Mouse (Mus musculus): ENCODE data around the gene Btbd8. TPM values are rescaled to one million over a fixed set of nuclear protein-coding genes. Genes with fewer than 3 reads are reported as not detected.

Gene Btbd8
- 3.7 and 4.3 TPM in 2 replicates for polyA plus RNA-seq (2015; fragmentation: Nextera tagmentation; extraction: Ambion mirVana)

GRCm38 (mm10) chr5:107437464-107438281, at the start of gene Btbd8:
Btbd8 (plus strand) TSS chr5:107437997.
- H3K36me3 ChIP-seq (ENCODE audit: control insufficient read depth, insufficient read depth, low read length) = no peaks in the 10 kb centered on the region
- H3K4me1 ChIP-seq (replicated peaks; ENCODE audit: control insufficient read depth, insufficient read depth, low read length) = peaks cover 8% of the 10 kb centered on the region
- H3K27me3 ChIP-seq (ENCODE audit: control insufficient read depth, insufficient read depth, low read depth, low read length) = no peaks in the 10 kb centered on the region
- H3K9me3 ChIP-seq (ENCODE audit: control insufficient read depth, low read length) = no peaks in the 10 kb centered on the region
- peak within 1 kb of the TSS; percentile 98 for H3K9ac ChIP-seq (ENCODE audit: low read length)
- H3K27ac ChIP-seq (ENCODE audit: low read length) = peak within 1 kb of the TSS; percentile 91
- peak; percentile 95 for ATAC-seq (ENCODE audit: low read depth)
- H3K4me2 ChIP-seq (ENCODE audit: low read depth, low read length) = peak within 1 kb of the TSS; percentile 82
- WGBS = under 1% methylated on average over 47 of the region's 51 CpGs
- peak within 1 kb of the TSS; percentile 91 for H3K4me3 ChIP-seq (ENCODE audit: low read length)

GRCm38 (mm10) chr5:107389373-107389772, 48.4 kb upstream of the Btbd8 start:
- no peaks in the 10 kb centered on the region for H3K36me3 ChIP-seq (ENCODE audit: control insufficient read depth, insufficient read depth, low read length)
- no peak overlapping the region for H3K4me3 ChIP-seq (ENCODE audit: low read length)
- WGBS = 85% methylated on average over 2 of the region's 2 CpGs
- no peaks in the 10 kb centered on the region for H3K9me3 ChIP-seq (ENCODE audit: control insufficient read depth, low read length)
- H3K9ac ChIP-seq (ENCODE audit: low read length) = no peak overlapping the region
- no peak overlapping the region for H3K4me2 ChIP-seq (ENCODE audit: low read depth, low read length)
- no peak for ATAC-seq (ENCODE audit: low read depth)
- no peaks in the 10 kb centered on the region for H3K4me1 ChIP-seq (replicated peaks; ENCODE audit: control insufficient read depth, insufficient read depth, low read length)
- H3K27me3 ChIP-seq (ENCODE audit: control insufficient read depth, insufficient read depth, low read depth, low read length) = no peaks in the 10 kb centered on the region
- H3K27ac ChIP-seq (ENCODE audit: low read length) = no peak overlapping the region

- H3K4me1 ChIP-seq (replicated peaks; ENCODE audit: control insufficient read depth, insufficient read depth, low read length) = no peaks in the 10 kb centered on the region
- H3K27ac ChIP-seq (ENCODE audit: low read length) = no peak overlapping the region
- H3K36me3 ChIP-seq (ENCODE audit: control insufficient read depth, insufficient read depth, low read length) = no peaks in the 10 kb centered on the region
- H3K27me3 ChIP-seq (ENCODE audit: control insufficient read depth, insufficient read depth, low read depth, low read length) = no peaks in the 10 kb centered on the region
- ATAC-seq (ENCODE audit: low read depth) = no peak
- H3K9me3 ChIP-seq (ENCODE audit: control insufficient read depth, low read length) = no peaks in the 10 kb centered on the region
- no peak overlapping the region for H3K4me3 ChIP-seq (ENCODE audit: low read length)
- no peak overlapping the region for H3K9ac ChIP-seq (ENCODE audit: low read length)
- no peak overlapping the region for H3K4me2 ChIP-seq (ENCODE audit: low read depth, low read length)
- WGBS = 59% methylated on average over 2 of the region's 2 CpGs
These were observed 43.4 kb upstream of the Btbd8 start for GRCm38 (mm10) chr5:107394437-107394836.

GRCm38 (mm10) chr5:107402436-107402835, 35.4 kb upstream of the Btbd8 start, which contains the start of gene Ephx4:
Ephx4 (plus strand) TSS chr5:107402736.
- WGBS = 17% methylated on average over 5 of the region's 5 CpGs
- Histone ChIP-seq H3K4me2 (ENCODE audit: low read depth, low read length) (peak within 1 kb of the TSS; percentile 97), H3K4me3 (ENCODE audit: low read length) (peak within 1 kb of the TSS; percentile 63), H3K9ac (ENCODE audit: low read length) (peak within 1 kb of the TSS; percentile 69), H3K27ac (ENCODE audit: low read length) (no peak within 1 kb of the TSS), H3K9me3 (ENCODE audit: control insufficient read depth, low read length) (no peaks in the 10 kb centered on the region), H3K4me1 (replicated peaks; ENCODE audit: control insufficient read depth, insufficient read depth, low read length) (peaks cover 7% of the 10 kb centered on the region), H3K36me3 (ENCODE audit: control insufficient read depth, insufficient read depth, low read length) (no peaks in the 10 kb centered on the region), H3K27me3 (ENCODE audit: control insufficient read depth, insufficient read depth, low read depth, low read length) (peaks cover 24% of the 10 kb centered on the region)
- ATAC-seq (ENCODE audit: low read depth) = no peak

GRCm38 (mm10) chr5:107403011-107403946, 34.5 kb upstream of the Btbd8 start:
- Histone ChIP-seq H3K36me3 (ENCODE audit: control insufficient read depth, insufficient read depth, low read length) (no peaks in the 10 kb centered on the region), H3K9ac (ENCODE audit: low read length) (peak overlapping the region; percentile 69), H3K4me2 (ENCODE audit: low read depth, low read length) (peak overlapping the region; percentile 97), H3K27ac (ENCODE audit: low read length) (no peak overlapping the region), H3K9me3 (ENCODE audit: control insufficient read depth, low read length) (no peaks in the 10 kb centered on the region), H3K27me3 (ENCODE audit: control insufficient read depth, insufficient read depth, low read depth, low read length) (peaks cover 24% of the 10 kb centered on the region), H3K4me1 (replicated peaks; ENCODE audit: control insufficient read depth, insufficient read depth, low read length) (peaks cover 7% of the 10 kb centered on the region), H3K4me3 (ENCODE audit: low read length) (peak overlapping the region; percentile 63)
- ATAC-seq (ENCODE audit: low read depth) = peak; percentile 84
- WGBS = under 1% methylated on average over 75 of the region's 80 CpGs

- ATAC-seq (ENCODE audit: low read depth) = no peak
- no peaks in the 10 kb centered on the region for H3K36me3 ChIP-seq (ENCODE audit: control insufficient read depth, insufficient read depth, low read length)
- H3K4me1 ChIP-seq (replicated peaks; ENCODE audit: control insufficient read depth, insufficient read depth, low read length) = peaks cover 7% of the 10 kb centered on the region
- H3K27me3 ChIP-seq (ENCODE audit: control insufficient read depth, insufficient read depth, low read depth, low read length) = peaks cover 24% of the 10 kb centered on the region
- H3K27ac ChIP-seq (ENCODE audit: low read length) = no peak overlapping the region
- H3K9me3 ChIP-seq (ENCODE audit: control insufficient read depth, low read length) = no peaks in the 10 kb centered on the region
- peak overlapping the region; percentile 97 for H3K4me2 ChIP-seq (ENCODE audit: low read depth, low read length)
- WGBS = 32% methylated on average over 11 of the region's 12 CpGs
- H3K4me3 ChIP-seq (ENCODE audit: low read length) = peak overlapping the region; percentile 63
- peak overlapping the region; percentile 69 for H3K9ac ChIP-seq (ENCODE audit: low read length)
These were observed 33.7 kb upstream of the Btbd8 start for GRCm38 (mm10) chr5:107403947-107404684.

- peaks cover 24% of the 10 kb centered on the region for H3K27me3 ChIP-seq (ENCODE audit: control insufficient read depth, insufficient read depth, low read depth, low read length)
- WGBS = 69% methylated on average over 4 of the region's 4 CpGs
- no peak overlapping the region for H3K27ac ChIP-seq (ENCODE audit: low read length)
- ATAC-seq (ENCODE audit: low read depth) = no peak
- no peaks in the 10 kb centered on the region for H3K36me3 ChIP-seq (ENCODE audit: control insufficient read depth, insufficient read depth, low read length)
- peaks cover 7% of the 10 kb centered on the region for H3K4me1 ChIP-seq (replicated peaks; ENCODE audit: control insufficient read depth, insufficient read depth, low read length)
- no peaks in the 10 kb centered on the region for H3K9me3 ChIP-seq (ENCODE audit: control insufficient read depth, low read length)
- no peak overlapping the region for H3K4me3 ChIP-seq (ENCODE audit: low read length)
- H3K9ac ChIP-seq (ENCODE audit: low read length) = no peak overlapping the region
- no peak overlapping the region for H3K4me2 ChIP-seq (ENCODE audit: low read depth, low read length)
These were observed 32.4 kb upstream of the Btbd8 start for GRCm38 (mm10) chr5:107405361-107405760.

- H3K4me2 ChIP-seq (ENCODE audit: low read depth, low read length) = no peak overlapping the region
- H3K27me3 ChIP-seq (ENCODE audit: control insufficient read depth, insufficient read depth, low read depth, low read length) = peaks cover 2% of the 10 kb centered on the region; the same call in 1 of the 2 replicates
- no peaks in the 10 kb centered on the region for H3K4me1 ChIP-seq (replicated peaks; ENCODE audit: control insufficient read depth, insufficient read depth, low read length)
- H3K4me3 ChIP-seq (ENCODE audit: low read length) = no peak overlapping the region
- no peak for ATAC-seq (ENCODE audit: low read depth)
- no peaks in the 10 kb centered on the region for H3K9me3 ChIP-seq (ENCODE audit: control insufficient read depth, low read length)
- no peaks in the 10 kb centered on the region for H3K36me3 ChIP-seq (ENCODE audit: control insufficient read depth, insufficient read depth, low read length)
- H3K9ac ChIP-seq (ENCODE audit: low read length) = no peak overlapping the region
- no peak overlapping the region for H3K27ac ChIP-seq (ENCODE audit: low read length)
- WGBS = 66% methylated on average over 1 of the region's 1 CpGs
These were observed 27.5 kb upstream of the Btbd8 start for GRCm38 (mm10) chr5:107410305-107410704.
